Mouse (Mus musculus): ENCODE data around the gene Rpusd3. TPM values are rescaled to one million over a fixed set of nuclear protein-coding genes. Genes with fewer than 3 reads are reported as not detected.
A peak's percentile ranks its signal among the peaks of the same experiment; 100 is the strongest.

Gene Rpusd3
- polyA plus RNA-seq, 1 experiment from 2014 or later, result 40.8 TPM

- Histone ChIP-seq H3K4me1 (peaks cover 9% of the 10 kb centered on the region), H3K4me3 (no peak overlapping the region), H3K27ac (no peak overlapping the region), H3K27me3 (ENCODE audit: low read depth, poor library complexity, severe bottlenecking) (no peaks in the 10 kb centered on the region), H3K36me3 (peaks cover 8% of the 10 kb centered on the region), H3K9me3 (replicated peaks) (no peaks in the 10 kb centered on the region)
- WGBS, result 59% methylated on average over 7 of the region's 7 CpGs
- DNase-seq (ENCODE audit: low spot score), result peak; percentile 83
Observed at GRCm38 (mm10) chr6:113441147-113441680, 22.1 kb upstream of the Rpusd3 start.

GRCm38 (mm10) chr6:113440686-113441085 lies 21.5 kb upstream of the Rpusd3 start:
- Histone ChIP-seq H3K27me3 (ENCODE audit: low read depth, poor library complexity, severe bottlenecking) (no peaks in the 10 kb centered on the region), H3K27ac (no peak overlapping the region), H3K4me3 (no peak overlapping the region), H3K4me1 (peaks cover 9% of the 10 kb centered on the region), H3K9me3 (replicated peaks) (no peaks in the 10 kb centered on the region), H3K36me3 (peaks cover 5% of the 10 kb centered on the region)
- WGBS, result 87% methylated on average over 3 of the region's 3 CpGs
- no peak for DNase-seq (ENCODE audit: low spot score)

GRCm38 (mm10) chr6:113438721-113439430 lies 19.7 kb upstream of the Rpusd3 start:
- Histone ChIP-seq H3K36me3 (no peaks in the 10 kb centered on the region), H3K9me3 (replicated peaks) (no peaks in the 10 kb centered on the region), H3K27ac (no peak overlapping the region), H3K4me3 (no peak overlapping the region), H3K4me1 (peaks cover 9% of the 10 kb centered on the region), H3K27me3 (ENCODE audit: low read depth, poor library complexity, severe bottlenecking) (no peaks in the 10 kb centered on the region)
- 67% methylated on average over 12 of the region's 12 CpGs for WGBS
- no peak for DNase-seq (ENCODE audit: low spot score)

- H3K27ac ChIP-seq, result no peak overlapping the region
- no peak for DNase-seq (ENCODE audit: low spot score)
- WGBS, result 80% methylated on average over 12 of the region's 12 CpGs
- no peak overlapping the region for H3K4me3 ChIP-seq
- H3K36me3 ChIP-seq, result no peaks in the 10 kb centered on the region
- no peaks in the 10 kb centered on the region for H3K9me3 ChIP-seq (replicated peaks)
- H3K4me1 ChIP-seq, result 0 out of 2 replicates have a peak, but pooled peaks cover 3% of the 10 kb centered on the region
- H3K27me3 ChIP-seq (ENCODE audit: low read depth, poor library complexity, severe bottlenecking), result no peaks in the 10 kb centered on the region
Observed at GRCm38 (mm10) chr6:113437135-113437534, 18.0 kb upstream of the Rpusd3 start.

GRCm38 (mm10) chr6:113435664-113436205 lies 16.6 kb upstream of the Rpusd3 start, which contains the start of gene Cidec:
TSS of gene Cidec (minus strand) at chr6:113435760.
- Histone ChIP-seq H3K4me3 (no peak within 1 kb of the TSS), H3K27me3 (ENCODE audit: low read depth, poor library complexity, severe bottlenecking) (no peaks in the 10 kb centered on the region), H3K4me1 (0 out of 2 replicates have a peak, but pooled peaks cover 5% of the 10 kb centered on the region), H3K27ac (no peak within 1 kb of the TSS), H3K9me3 (replicated peaks) (no peaks in the 10 kb centered on the region), H3K36me3 (no peaks in the 10 kb centered on the region)
- 81% methylated on average over 9 of the region's 9 CpGs for WGBS
- DNase-seq (ENCODE audit: low spot score), result no peak

GRCm38 (mm10) chr6:113434691-113435090 lies 15.6 kb upstream of the Rpusd3 start:
- no peak for DNase-seq (ENCODE audit: low spot score)
- Histone ChIP-seq H3K9me3 (replicated peaks) (no peaks in the 10 kb centered on the region), H3K27me3 (ENCODE audit: low read depth, poor library complexity, severe bottlenecking) (no peaks in the 10 kb centered on the region), H3K36me3 (no peaks in the 10 kb centered on the region), H3K27ac (no peak overlapping the region), H3K4me1 (0 out of 2 replicates have a peak, but pooled peaks cover 5% of the 10 kb centered on the region), H3K4me3 (no peak overlapping the region)
- WGBS, result 72% methylated on average over 7 of the region's 7 CpGs

GRCm38 (mm10) chr6:113433661-113434060 lies 14.5 kb upstream of the Rpusd3 start:
- Histone ChIP-seq H3K27ac (no peak overlapping the region), H3K4me1 (0 out of 2 replicates have a peak, but pooled peaks cover 5% of the 10 kb centered on the region), H3K36me3 (no peaks in the 10 kb centered on the region), H3K4me3 (no peak overlapping the region), H3K9me3 (replicated peaks) (no peaks in the 10 kb centered on the region), H3K27me3 (ENCODE audit: low read depth, poor library complexity, severe bottlenecking) (no peaks in the 10 kb centered on the region)
- no peak for DNase-seq (ENCODE audit: low spot score)
- 86% methylated on average over 3 of the region's 3 CpGs for WGBS

- no peak overlapping the region for H3K27ac ChIP-seq
- 0 out of 2 replicates have a peak, but pooled peaks cover 5% of the 10 kb centered on the region for H3K4me1 ChIP-seq
- 70% methylated on average over 3 of the region's 3 CpGs for WGBS
- no peaks in the 10 kb centered on the region for H3K9me3 ChIP-seq (replicated peaks)
- H3K4me3 ChIP-seq, result no peak overlapping the region
- DNase-seq (ENCODE audit: low spot score), result no peak
- H3K36me3 ChIP-seq, result no peaks in the 10 kb centered on the region
- H3K27me3 ChIP-seq (ENCODE audit: low read depth, poor library complexity, severe bottlenecking), result no peaks in the 10 kb centered on the region
Observed at GRCm38 (mm10) chr6:113431801-113432200, 12.7 kb upstream of the Rpusd3 start.

GRCm38 (mm10) chr6:113430846-113431245 lies 11.7 kb upstream of the Rpusd3 start:
- Histone ChIP-seq H3K4me1 (0 out of 2 replicates have a peak, but pooled peaks cover 5% of the 10 kb centered on the region), H3K4me3 (no peak overlapping the region), H3K9me3 (replicated peaks) (no peaks in the 10 kb centered on the region), H3K36me3 (no peaks in the 10 kb centered on the region), H3K27me3 (ENCODE audit: low read depth, poor library complexity, severe bottlenecking) (no peaks in the 10 kb centered on the region), H3K27ac (no peak overlapping the region)
- no peak for DNase-seq (ENCODE audit: low spot score)
- 61% methylated on average over 3 of the region's 3 CpGs for WGBS

- Histone ChIP-seq H3K27ac (no peak overlapping the region), H3K27me3 (ENCODE audit: low read depth, poor library complexity, severe bottlenecking) (no peaks in the 10 kb centered on the region), H3K36me3 (no peaks in the 10 kb centered on the region), H3K4me1 (0 out of 2 replicates have a peak, but pooled peaks cover 5% of the 10 kb centered on the region), H3K9me3 (replicated peaks) (no peaks in the 10 kb centered on the region), H3K4me3 (no peak overlapping the region)
- DNase-seq (ENCODE audit: low spot score), result no peak
- 80% methylated on average over 3 of the region's 3 CpGs for WGBS
Observed at GRCm38 (mm10) chr6:113429965-113430364, 10.8 kb upstream of the Rpusd3 start.

- 90% methylated on average over 16 of the region's 16 CpGs for WGBS
- Histone ChIP-seq H3K4me1 (0 out of 2 replicates have a peak, but pooled peaks cover 5% of the 10 kb centered on the region), H3K9me3 (replicated peaks) (no peaks in the 10 kb centered on the region), H3K27me3 (ENCODE audit: low read depth, poor library complexity, severe bottlenecking) (no peaks in the 10 kb centered on the region), H3K4me3 (no peak overlapping the region), H3K36me3 (no peaks in the 10 kb centered on the region), H3K27ac (no peak overlapping the region)
- no peak for DNase-seq (ENCODE audit: low spot score)
Observed at GRCm38 (mm10) chr6:113428006-113428405, 8.9 kb upstream of the Rpusd3 start.

GRCm38 (mm10) chr6:113427397-113427796 lies 8.3 kb upstream of the Rpusd3 start:
- DNase-seq (ENCODE audit: low spot score), result peak; percentile 62
- H3K9me3 ChIP-seq (replicated peaks), result no peaks in the 10 kb centered on the region
- no peak overlapping the region for H3K4me3 ChIP-seq
- no peaks in the 10 kb centered on the region for H3K36me3 ChIP-seq
- 0 out of 2 replicates have a peak, but pooled peaks cover 4% of the 10 kb centered on the region for H3K4me1 ChIP-seq
- H3K27me3 ChIP-seq (ENCODE audit: low read depth, poor library complexity, severe bottlenecking), result no peaks in the 10 kb centered on the region
- H3K27ac ChIP-seq, result no peak overlapping the region
- WGBS, result 70% methylated on average over 3 of the region's 3 CpGs

- Histone ChIP-seq H3K9me3 (replicated peaks) (no peaks in the 10 kb centered on the region), H3K4me1 (no peaks in the 10 kb centered on the region), H3K27me3 (ENCODE audit: low read depth, poor library complexity, severe bottlenecking) (no peaks in the 10 kb centered on the region), H3K36me3 (no peaks in the 10 kb centered on the region), H3K27ac (no peak overlapping the region), H3K4me3 (no peak overlapping the region)
- 85% methylated on average over 4 of the region's 4 CpGs for WGBS
- DNase-seq (ENCODE audit: low spot score), result no peak
Observed at GRCm38 (mm10) chr6:113426696-113427095, 7.6 kb upstream of the Rpusd3 start.

Measured in limb, embryonic 10.5 days (tissue).